Mouse (Mus musculus) regulatory T cell (primary cell): ENCODE data around the gene Ccnd2.

Experiments
- in situ Hi-C: fragments of 300-600 bp; cut with MboI, MseI; formaldehyde crosslinking; loops from one replicate; pipeline ENCODE4 v1.15.1; 2025; ENCODE audit warnings: high pct_unique_total_duplicates

The Ccnd2 gene

GRCm38 (mm10) chr6:127152106-127152951 lies at the start of gene Ccnd2:
Gene Ccnd2 (minus strand): TSS chr6:127152193.
- in situ Hi-C loops: loop anchor here (25.0 kb wide), 1 partner anchor 860 kb away; no protein-coding TSS in a partner anchor

GRCm38 (mm10) chr6:127196985-127197384 lies 45.0 kb upstream of the Ccnd2 start:
- in situ Hi-C loops: no loop called here

GRCm38 (mm10) chr6:127181296-127181695 lies 29.3 kb upstream of the Ccnd2 start:
- in situ Hi-C loops: no loop called here

- in situ Hi-C loops: no loop called here
Measured at GRCm38 (mm10) chr6:127179056-127179759, 27.2 kb upstream of the Ccnd2 start.

- in situ Hi-C loops: no loop called here
Measured at GRCm38 (mm10) chr6:127177962-127178361, 26.0 kb upstream of the Ccnd2 start.

- in situ Hi-C loops: no loop called here
Measured at GRCm38 (mm10) chr6:127177441-127177840, 25.4 kb upstream of the Ccnd2 start.

GRCm38 (mm10) chr6:127172461-127172860 lies 20.5 kb upstream of the Ccnd2 start:
- in situ Hi-C loops: loop anchor here (25.0 kb wide), 1 partner anchor 840 kb away; no protein-coding TSS in a partner anchor

GRCm38 (mm10) chr6:127170734-127171133 lies 18.7 kb upstream of the Ccnd2 start:
- in situ Hi-C loops: loop anchor here (25.0 kb wide), 1 partner anchor 842 kb away; no protein-coding TSS in a partner anchor

GRCm38 (mm10) chr6:127165663-127166062 lies 13.7 kb upstream of the Ccnd2 start:
- in situ Hi-C loops: loop anchor here (5.0 to 25.0 kb wide), 2 partner anchors 37 to 847 kb away; no protein-coding TSS in a partner anchor

GRCm38 (mm10) chr6:127162842-127163241 lies 10.8 kb upstream of the Ccnd2 start:
- in situ Hi-C loops: loop anchor here (25.0 kb wide), 1 partner anchor 849 kb away; no protein-coding TSS in a partner anchor

GRCm38 (mm10) chr6:127157321-127157720 lies 5.3 kb upstream of the Ccnd2 start:
- in situ Hi-C loops: loop anchor here (25.0 kb wide), 1 partner anchor 855 kb away; no protein-coding TSS in a partner anchor

- in situ Hi-C loops: loop anchor here (25.0 kb wide), 1 partner anchor 857 kb away; no protein-coding TSS in a partner anchor
Measured at GRCm38 (mm10) chr6:127155468-127155867, 3.5 kb upstream of the Ccnd2 start.

- in situ Hi-C loops: loop anchor here (25.0 kb wide), 1 partner anchor 858 kb away; no protein-coding TSS in a partner anchor
Measured at GRCm38 (mm10) chr6:127154708-127155268, 2.8 kb upstream of the Ccnd2 start.

- in situ Hi-C loops: loop anchor here (25.0 kb wide), 1 partner anchor 858 kb away; no protein-coding TSS in a partner anchor
Measured at GRCm38 (mm10) chr6:127153972-127154707, 2.1 kb upstream of the Ccnd2 start.

GRCm38 (mm10) chr6:127153296-127153800 lies 1.4 kb upstream of the Ccnd2 start:
- in situ Hi-C loops: loop anchor here (25.0 kb wide), 1 partner anchor 859 kb away; no protein-coding TSS in a partner anchor

- in situ Hi-C loops: loop anchor here (25.0 kb wide), 1 partner anchor 861 kb away; no protein-coding TSS in a partner anchor
Measured at GRCm38 (mm10) chr6:127151565-127152105, 358 bp downstream of the Ccnd2 start.

GRCm38 (mm10) chr6:127150663-127151564 lies 1.1 kb downstream of the Ccnd2 start:
- in situ Hi-C loops: loop anchor here (25.0 kb wide), 1 partner anchor 861 kb away; no protein-coding TSS in a partner anchor

- in situ Hi-C loops: loop anchor here (5.0 to 25.0 kb wide), 4 partner anchors 92 to 862 kb away; partner anchors contain the start of gene Parp11
Measured at GRCm38 (mm10) chr6:127149944-127150662, 1.9 kb downstream of the Ccnd2 start.
